Mouse (Mus musculus) heart, adult 2 months (tissue): ENCODE data around the gene Npas4. TPM values are rescaled to one million over a fixed set of nuclear protein-coding genes. Genes with fewer than 3 reads are reported as not detected.

Source experiments
- DNase-seq, 2 experiments: peaks; one replicate each; pipeline ENCODE4 v3.0.0; 2021
- H3K27ac ChIP-seq: fragments of 200-600 bp; 2 replicates; pipeline ENCODE4 v1.8.1; 2022
- H3K27me3 ChIP-seq: fragments of 200-500 bp; 2 replicates; pipeline ENCODE4 v1.6.1; 2012; ENCODE audit warnings: mild to moderate bottlenecking, low read length, inconsistent platforms, mixed read lengths; ENCODE audit not compliant: control insufficient read depth, insufficient read depth
- H3K36me3 ChIP-seq: fragments of 200-500 bp; 2 replicates; pipeline ENCODE4 v1.6.1; 2012; ENCODE audit warnings: low read length, inconsistent platforms; ENCODE audit not compliant: control insufficient read depth, insufficient read depth
- H3K4me1 ChIP-seq: fragments of 200-500 bp; 2 replicates; pipeline ENCODE4 v1.6.1; 2011; ENCODE audit warnings: low read length; ENCODE audit not compliant: control insufficient read depth, insufficient read depth
- H3K4me3 ChIP-seq: fragments of 200-600 bp; 2 replicates; pipeline ENCODE4 v1.8.1; 2022
- H3K79me2 ChIP-seq: fragments of 200-500 bp; replicated peaks from 2 replicates; pipeline ENCODE4 v1.6.1; 2012; ENCODE audit warnings: mild to moderate bottlenecking, inconsistent platforms, low read length, moderate library complexity, mixed read lengths; ENCODE audit not compliant: control insufficient read depth, insufficient read depth
- H3K9ac ChIP-seq: fragments of 200-500 bp; 2 replicates; pipeline ENCODE4 v1.6.1; 2012; ENCODE audit warnings: low read depth, mild to moderate bottlenecking, control low read depth, inconsistent platforms, low read length, mixed read lengths
- CTCF ChIP-seq: fragments of 200-600 bp; IDR thresholded peaks from 2 replicates; pipeline ENCODE4 v1.8.1; 2022; ENCODE audit warnings: antibody characterized with exemption, mild to moderate bottlenecking, moderate library complexity
- EP300 ChIP-seq: fragments of 200-500 bp; IDR thresholded peaks from 2 replicates; pipeline ENCODE4 v1.6.1; 2011; ENCODE audit warnings: low read depth, low read length, control low read depth; ENCODE audit not compliant: insufficient read depth
- POLR2A ChIP-seq: fragments of 200-500 bp; IDR thresholded peaks from 2 replicates; pipeline ENCODE4 v1.6.1; 2011; ENCODE audit warnings: mild to moderate bottlenecking, low read depth, low read length, control low read depth; ENCODE audit not compliant: insufficient read depth
- WGBS: fragments of 180-500 bp; shearing (Covaris S2); methylation state at CpG from one replicate; pipeline ENCODE4 v1.1.7; 2018; 5-methylcytosine and 5-hydroxymethylcytosine counted together
- intact Hi-C: fragments of 180-260 bp; cut with DNase I; formaldehyde crosslinking; loops from one replicate; pipeline ENCODE4 v1.15.1; 2025
- long read RNA-seq: library from polyadenylated mRNA; stranded (forward); transcript quantifications from one replicate; pipeline ENCODE4 v2.0.0, GENCODE M21; 2021
- polyA plus RNA-seq: library from polyadenylated mRNA; depleted of rRNA; stranded (reverse); fragments of >200 nt; gene quantifications from 2 replicates; pipeline ENCODE4 v1.2.3, GENCODE M21; 2012; rRNA removed
- total RNA-seq, 2 experiments: library from RNA; stranded (reverse); gene quantifications; 2 replicates each; pipeline ENCODE4 v1.2.3; 2021

Gene Npas4
- total RNA-seq: not detected
- 0.41 and 0.62 TPM in 2 replicates for polyA plus RNA-seq
- long read RNA-seq: 0 reads

GRCm38 (mm10) chr19:4990256-4990625 is at the start of gene Npas4:
Gene Npas4, minus strand, starts transcription at chr19:4990316.
- no peak for DNase-seq
- no peak for TF ChIP-seq EP300
- H3K27ac ChIP-seq: no peak within 1 kb of the TSS
- intact Hi-C loops: no loop called here
- no peaks in the 10 kb centered on the region; the same call in 1 of the 2 replicates for H3K36me3 ChIP-seq
- WGBS: 21% methylated on average over 4 of the region's 4 CpGs
- no peaks in the 10 kb centered on the region for H3K79me2 ChIP-seq
- H3K9ac ChIP-seq: no peak within 1 kb of the TSS
- H3K27me3 ChIP-seq: no peaks in the 10 kb centered on the region
- H3K4me3 ChIP-seq: no peak within 1 kb of the TSS
- no peaks in the 10 kb centered on the region; the same call in 1 of the 2 replicates for H3K4me1 ChIP-seq

- H3K27me3 ChIP-seq: no peaks in the 10 kb centered on the region
- no peaks in the 10 kb centered on the region for H3K36me3 ChIP-seq
- H3K79me2 ChIP-seq: no peaks in the 10 kb centered on the region
- intact Hi-C loops: loop anchor here (5.0 kb wide), 1 partner anchor 48 kb away; the partner anchor contains the start of genes Tmem151a and Yif1a
- TF ChIP-seq POLR2A (no peak), CTCF (no peak), EP300 (no peak)
- peak overlapping the region; percentile 88 for H3K27ac ChIP-seq
- no peak for DNase-seq
- peak overlapping the region; percentile 94 for H3K9ac ChIP-seq
- peak overlapping the region; percentile 79 for H3K4me3 ChIP-seq
- WGBS: 13% methylated on average over 41 of the region's 41 CpGs
- peaks cover 12% of the 10 kb centered on the region for H3K4me1 ChIP-seq
These were observed 49.4 kb upstream of the Npas4 start for GRCm38 (mm10) chr19:5039301-5040114.

- Histone ChIP-seq H3K27me3 (no peaks in the 10 kb centered on the region), H3K4me1 (peaks cover 12% of the 10 kb centered on the region), H3K9ac (peak within 1 kb of the TSS; percentile 94), H3K4me3 (peak within 1 kb of the TSS; percentile 79), H3K79me2 (no peaks in the 10 kb centered on the region), H3K36me3 (no peaks in the 10 kb centered on the region), H3K27ac (peak within 1 kb of the TSS; percentile 88)
- intact Hi-C loops: loop anchor here (5.0 kb wide), 1 partner anchor 49 kb away; the partner anchor contains the start of genes Tmem151a and Yif1a
- WGBS: under 1% methylated on average over 44 of the region's 44 CpGs
- peak; percentile 92 for DNase-seq
- TF ChIP-seq POLR2A (peak; percentile 63), EP300 (no peak), CTCF (peak; percentile 64)
These were observed 48.6 kb upstream of the Npas4 start, which contains the start of the genes B4gat1 and AC124502.3 for GRCm38 (mm10) chr19:5038709-5039156. Gene B4gat1, plus strand, starts transcription at chr19:5038826. Gene AC124502.3, plus strand, starts transcription at chr19:5038891.

GRCm38 (mm10) chr19:5037678-5038571 is 47.8 kb upstream of the Npas4 start:
- peak overlapping the region; percentile 88 for H3K27ac ChIP-seq
- no peak for TF ChIP-seq POLR2A
- TF ChIP-seq CTCF: no peak
- peak; percentile 75; the same call in 1 of the 2 replicates for TF ChIP-seq EP300
- intact Hi-C loops: loop anchor here (5.0 kb wide), 1 partner anchor 49 kb away; the partner anchor contains the start of genes Tmem151a and Yif1a

GRCm38 (mm10) chr19:5036577-5036976 is 46.5 kb upstream of the Npas4 start:
- Histone ChIP-seq H3K9ac (no peak overlapping the region), H3K4me3 (no peak overlapping the region), H3K79me2 (no peaks in the 10 kb centered on the region), H3K27me3 (no peaks in the 10 kb centered on the region), H3K27ac (no peak overlapping the region), H3K4me1 (peaks cover 11% of the 10 kb centered on the region), H3K36me3 (no peaks in the 10 kb centered on the region)
- intact Hi-C loops: loop anchor here (5.0 kb wide), 1 partner anchor 51 kb away; the partner anchor contains the start of genes Tmem151a and Yif1a
- no peak for DNase-seq
- no peak for TF ChIP-seq EP300
- 77% methylated on average over 4 of the region's 4 CpGs for WGBS

More at GRCm38 (mm10) chr19:5037678-5038571, 47.8 kb upstream of the Npas4 start:
- H3K4me1 ChIP-seq: peaks cover 12% of the 10 kb centered on the region
- no peaks in the 10 kb centered on the region for H3K36me3 ChIP-seq
- 5% methylated on average over 32 of the region's 32 CpGs for WGBS
- H3K9ac ChIP-seq: no peak overlapping the region
- peak overlapping the region; percentile 79 for H3K4me3 ChIP-seq
- H3K79me2 ChIP-seq: no peaks in the 10 kb centered on the region
- peak; percentile 81 to 87 for DNase-seq
- no peaks in the 10 kb centered on the region for H3K27me3 ChIP-seq
